Mouse (Mus musculus) liver, postnatal 0 days (tissue): ENCODE measurements around the gene Sox30. TPM values are rescaled to one million over a fixed set of nuclear protein-coding genes. Genes with fewer than 3 reads are reported as not detected.

Experiments used
- ATAC-seq: fragments of 200-750 bp; cut with Nextera tagmentation; 2 replicates; pipeline ENCODE4 v1.8.0; 2017; ENCODE audit warnings: mild to moderate bottlenecking, moderate library complexity
- DNase-seq: peaks from one replicate; pipeline ENCODE4 v3.0.0-alpha.2; 2016
- H3K27ac ChIP-seq: fragments of 300-500 bp; sonication (generic); 2 replicates; pipeline ENCODE4 v1.5.1; 2014; ENCODE audit warnings: antibody characterized with exemption, moderate library complexity, mild to moderate bottlenecking, low read depth
- H3K27me3 ChIP-seq: fragments of 300-500 bp; sonication (generic); 2 replicates; pipeline ENCODE4 v1.6.1; 2014; ENCODE audit warnings: low read length, control low read depth, mixed read lengths; ENCODE audit not compliant: insufficient read depth
- H3K36me3 ChIP-seq: fragments of 300-500 bp; sonication (generic); replicated peaks from 2 replicates; pipeline ENCODE4 v1.6.1; 2014; ENCODE audit warnings: mild to moderate bottlenecking, control low read depth, low read length, moderate library complexity, mixed read lengths; ENCODE audit not compliant: insufficient read depth
- H3K4me1 ChIP-seq: fragments of 300-500 bp; sonication (generic); 2 replicates; pipeline ENCODE4 v1.6.1; 2014; ENCODE audit warnings: antibody characterized with exemption, mild to moderate bottlenecking, control low read depth; ENCODE audit not compliant: insufficient read depth
- H3K4me2 ChIP-seq: fragments of 300-500 bp; sonication (generic); 2 replicates; pipeline ENCODE4 v1.6.1; 2014; ENCODE audit warnings: low read depth, mild to moderate bottlenecking, low read length, moderate library complexity, mixed read lengths
- H3K4me3 ChIP-seq: fragments of 300-500 bp; sonication (generic); 2 replicates; pipeline ENCODE4 v1.5.1; 2014; ENCODE audit warnings: low read depth, low read length
- H3K9ac ChIP-seq: fragments of 300-500 bp; sonication (generic); replicated peaks from 2 replicates; pipeline ENCODE4 v1.6.1; 2014; ENCODE audit warnings: mild to moderate bottlenecking, moderate library complexity
- H3K9me3 ChIP-seq: fragments of 300-500 bp; sonication (generic); 2 replicates; pipeline ENCODE4 v1.6.1; 2016; ENCODE audit warnings: mild to moderate bottlenecking, control low read depth, low read length, mixed read lengths
- CTCF ChIP-seq: sonication (generic); IDR thresholded peaks from 2 replicates; pipeline ENCODE4 v1.5.1; 2016; ENCODE audit warnings: antibody characterized with exemption, low read depth
- EP300 ChIP-seq: IDR thresholded peaks from 2 replicates; pipeline ENCODE4 v1.6.1; 2016; ENCODE audit warnings: antibody characterized with exemption, low read depth, mild to moderate bottlenecking
- WGBS: fragments of 180-500 bp; shearing (Covaris S2); extraction: QIAGEN DNeasy Blood & Tissue Kit; methylation state at CpG from one replicate; pipeline ENCODE4 v1.1.7; 2014; ENCODE audit not compliant: insufficient replicate concordance; 5-methylcytosine and 5-hydroxymethylcytosine counted together
- polyA plus RNA-seq: library from polyadenylated mRNA; unstranded; fragments of >200 nt; fragmentation: Nextera tagmentation; extraction: Ambion mirVana; gene quantifications from 2 replicates; pipeline ENCODE4 v1.2.1, GENCODE M21; 2015

Gene Sox30
- polyA plus RNA-seq, 1 experiment from 2014 or later = 0.04 TPM

DNA sequence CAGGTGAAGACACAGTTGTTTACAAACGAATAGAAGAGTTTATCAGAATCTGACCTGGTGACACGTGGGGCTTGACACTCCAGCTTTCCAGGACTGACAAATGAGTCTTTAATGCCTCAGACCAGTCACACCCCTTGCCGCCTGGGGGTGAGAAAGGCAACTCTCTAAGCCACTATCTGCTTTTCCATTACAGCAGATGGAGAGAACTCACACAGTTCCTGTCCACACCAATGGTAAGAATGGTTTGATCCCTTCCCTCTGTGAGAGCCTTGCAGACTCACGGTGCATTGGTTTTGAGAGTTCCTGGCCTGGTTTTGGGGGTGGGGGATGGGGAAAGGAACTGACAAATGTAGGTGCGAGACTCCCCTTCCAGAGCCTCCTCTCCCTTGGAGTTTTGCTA lies 74.2 kb downstream of the Sox30 start:
- DNase-seq = no peak
- H3K9me3 ChIP-seq = no peaks in the 10 kb centered on the region
- no peak overlapping the region for H3K27ac ChIP-seq
- H3K4me1 ChIP-seq = peaks cover 6% of the 10 kb centered on the region; the same call in 1 of the 2 replicates
- WGBS = 55% methylated on average over 5 of the region's 5 CpGs
- no peaks in the 10 kb centered on the region for H3K36me3 ChIP-seq
- no peak overlapping the region for H3K9ac ChIP-seq
- H3K4me3 ChIP-seq = no peak overlapping the region
- no peak for TF ChIP-seq EP300
- TF ChIP-seq CTCF = no peak
- H3K27me3 ChIP-seq = peaks cover 34% of the 10 kb centered on the region
- no peak overlapping the region for H3K4me2 ChIP-seq
- no peak for ATAC-seq

GRCm38 (mm10) chr11:46054911-46055895 lies 75.1 kb downstream of the Sox30 start:
- H3K27ac ChIP-seq = no peak overlapping the region
- peaks cover 34% of the 10 kb centered on the region for H3K27me3 ChIP-seq
- no peaks in the 10 kb centered on the region for H3K9me3 ChIP-seq
- no peak overlapping the region; the same call in 1 of the 2 replicates for H3K9ac ChIP-seq
- peak overlapping the region; percentile 64 for H3K4me2 ChIP-seq
- H3K4me3 ChIP-seq = peak overlapping the region; percentile 54
- DNase-seq (no peak), ATAC-seq (no peak)
- no peaks in the 10 kb centered on the region for H3K36me3 ChIP-seq
- TF ChIP-seq EP300 (no peak), CTCF (no peak)
- H3K4me1 ChIP-seq = peaks cover 12% of the 10 kb centered on the region; the same call in 1 of the 2 replicates
- 31% methylated on average over 13 of the region's 13 CpGs for WGBS

- no peaks in the 10 kb centered on the region; the same call in 1 of the 2 replicates for H3K36me3 ChIP-seq
- peak within 1 kb of the TSS; percentile 53 for H3K27ac ChIP-seq
- H3K9me3 ChIP-seq = no peaks in the 10 kb centered on the region
- ATAC-seq = peak; percentile 29; the same call in 1 of the 2 replicates
- H3K27me3 ChIP-seq = peaks cover 34% of the 10 kb centered on the region
- 2% methylated on average over 51 of the region's 51 CpGs for WGBS
- H3K4me2 ChIP-seq = peak within 1 kb of the TSS; percentile 64
- peak within 1 kb of the TSS; percentile 54 for H3K4me3 ChIP-seq
- no peak for TF ChIP-seq CTCF
- no peak for TF ChIP-seq EP300
- peak; percentile 57 for DNase-seq
- H3K9ac ChIP-seq = peak within 1 kb of the TSS; percentile 65
- H3K4me1 ChIP-seq = peaks cover 18% of the 10 kb centered on the region
Measured at GRCm38 (mm10) chr11:46055896-46056769, 76.0 kb downstream of the Sox30 start, which contains the start of gene Adam19. Gene Adam19, plus strand, starts transcription at chr11:46055992.

- no peaks in the 10 kb centered on the region for H3K9me3 ChIP-seq
- peaks cover 34% of the 10 kb centered on the region for H3K27me3 ChIP-seq
- peak overlapping the region; percentile 64 for H3K4me2 ChIP-seq
- H3K9ac ChIP-seq = peak overlapping the region; percentile 65
- peak overlapping the region; percentile 54 for H3K4me3 ChIP-seq
- DNase-seq (no peak), ATAC-seq (no peak)
- H3K36me3 ChIP-seq = no peaks in the 10 kb centered on the region; the same call in 1 of the 2 replicates
- TF ChIP-seq CTCF = no peak
- TF ChIP-seq EP300 = no peak
- 4% methylated on average over 25 of the region's 25 CpGs for WGBS
- H3K4me1 ChIP-seq = peaks cover 18% of the 10 kb centered on the region
- H3K27ac ChIP-seq = peak overlapping the region; percentile 53; the same call in 1 of the 2 replicates
Measured at GRCm38 (mm10) chr11:46056770-46057411, 76.8 kb downstream of the Sox30 start.

- H3K36me3 ChIP-seq = no peaks in the 10 kb centered on the region; the same call in 1 of the 2 replicates
- peaks cover 34% of the 10 kb centered on the region for H3K27me3 ChIP-seq
- H3K27ac ChIP-seq = no peak overlapping the region
- WGBS = 43% methylated on average over 9 of the region's 9 CpGs
- no peak overlapping the region for H3K9ac ChIP-seq
- TF ChIP-seq CTCF (no peak), EP300 (no peak)
- no peak overlapping the region for H3K4me3 ChIP-seq
- DNase-seq (no peak), ATAC-seq (no peak)
- H3K9me3 ChIP-seq = no peaks in the 10 kb centered on the region
- peaks cover 18% of the 10 kb centered on the region for H3K4me1 ChIP-seq
- peak overlapping the region; percentile 14; the same call in 1 of the 2 replicates for H3K4me2 ChIP-seq
Measured at GRCm38 (mm10) chr11:46058011-46058410, 77.9 kb downstream of the Sox30 start.
